Mouse (Mus musculus): ENCODE measurements around the gene Rpgrip1.

DNA sequence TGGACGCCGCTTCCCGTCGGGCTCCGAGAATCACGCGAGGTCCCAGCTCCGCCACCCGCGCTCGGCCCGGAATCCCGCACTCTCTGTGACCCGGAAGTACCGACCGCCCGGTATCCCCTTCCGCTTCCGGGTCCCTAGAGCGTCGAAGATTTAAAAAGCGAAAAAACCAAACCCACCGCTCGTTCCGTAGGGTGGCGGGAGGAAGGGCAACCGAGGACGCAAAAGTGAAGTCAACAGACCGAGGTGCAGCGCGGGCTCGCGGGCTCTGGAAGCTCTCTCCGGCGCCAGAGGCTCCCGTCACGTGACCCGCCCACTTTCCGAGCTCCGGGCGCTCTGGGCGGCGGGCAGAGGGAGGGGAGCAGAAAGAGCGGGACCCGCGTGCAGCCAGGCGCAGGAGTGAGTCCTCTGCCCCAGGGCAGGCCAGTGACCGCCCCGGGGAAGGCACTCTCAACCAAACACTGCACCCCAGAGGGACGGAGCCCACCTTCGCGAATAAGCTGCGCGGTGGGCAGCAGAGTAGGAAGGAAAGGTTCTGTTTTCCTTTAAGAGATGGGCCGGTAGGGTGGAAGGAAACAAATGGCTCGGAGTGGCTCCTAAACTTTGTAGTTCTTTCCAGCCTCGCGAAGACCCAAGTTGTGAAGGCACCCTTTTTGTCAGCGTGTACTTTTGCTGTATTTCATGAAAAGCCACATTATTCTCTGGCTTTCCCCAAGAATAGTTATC lies 86.8 kb downstream of the Rpgrip1 start, which contains the start of gene Supt16:
- TF ChIP-seq CTCF (IDR thresholded peaks at IDR 0.05; ENCODE audit: low read depth) (no peak), EP300 (optimal IDR thresholded peaks at IDR 0.05) (no peak)
